Mouse (Mus musculus) spleen, adult 2 months (tissue): Measurements from ENCODE around the gene Abhd5. TPM values are rescaled to one million over a fixed set of nuclear protein-coding genes. Genes with fewer than 3 reads are reported as not detected.
"Not testable (repeated sequence)": the region's sequence is repeated elsewhere in the genome, so short reads cannot be mapped to it uniquely, and the experiment has no call there.

Experiments used
- DNase-seq, 2 experiments: peaks; one replicate each; pipeline versions ENCODE4 v3.0.0 to v3.0.0-alpha.2; 2012 to 2021; ENCODE audit warnings: low spot score in 2 of 2, low read depth in 1 of 2
- H3K27ac ChIP-seq: fragments of 200-500 bp; 2 replicates; pipeline ENCODE4 v1.5.1; 2012; ENCODE audit warnings: low read length, inconsistent platforms; ENCODE audit not compliant: insufficient read depth
- H3K27me3 ChIP-seq: fragments of 200-500 bp; 2 replicates; pipeline ENCODE4 v1.6.1; 2012; ENCODE audit warnings: mild to moderate bottlenecking, moderate library complexity, low read length, inconsistent platforms; ENCODE audit not compliant: control insufficient read depth, insufficient read depth
- H3K36me3 ChIP-seq: fragments of 200-500 bp; 2 replicates; pipeline ENCODE4 v1.6.1; 2012; ENCODE audit warnings: mild to moderate bottlenecking, low read length, inconsistent platforms; ENCODE audit not compliant: control insufficient read depth, insufficient read depth
- H3K4me1 ChIP-seq: fragments of 200-500 bp; 2 replicates; pipeline ENCODE4 v1.6.1; 2011; ENCODE audit warnings: inconsistent platforms; ENCODE audit not compliant: control insufficient read depth, insufficient read depth, insufficient read length
- H3K4me3 ChIP-seq: fragments of 200-500 bp; 2 replicates; pipeline ENCODE4 v1.5.1; 2011; ENCODE audit warnings: mild to moderate bottlenecking, inconsistent platforms; ENCODE audit not compliant: insufficient read depth, insufficient read length; ENCODE audit errors: extremely low read depth
- CTCF ChIP-seq: fragments of 200-500 bp; IDR thresholded peaks from 2 replicates; pipeline ENCODE4 v1.5.1; 2011; ENCODE audit warnings: mild to moderate bottlenecking, inconsistent platforms; ENCODE audit not compliant: insufficient read depth, insufficient read length, insufficient replicate concordance; ENCODE audit errors: extremely low read depth
- POLR2A ChIP-seq: fragments of 200-500 bp; IDR thresholded peaks from 2 replicates; pipeline ENCODE4 v1.6.1; 2011; ENCODE audit warnings: low read depth, low read length, inconsistent platforms
- WGBS: fragments of 180-500 bp; shearing (Covaris S2); methylation state at CpG from one replicate; pipeline ENCODE4 v1.1.7; 2018; 5-methylcytosine and 5-hydroxymethylcytosine counted together
- polyA plus RNA-seq: library from polyadenylated mRNA; depleted of rRNA; stranded (reverse); fragments of >200 nt; gene quantifications from 2 replicates; pipeline ENCODE4 v1.2.3, GENCODE M21; 2012

Gene Abhd5
- polyA plus RNA-seq, 1 experiment, result 5.6 TPM

- 56% methylated on average over 7 of the region's 7 CpGs for WGBS
- Histone ChIP-seq H3K27me3 (no peaks in the 10 kb centered on the region), H3K4me3 (no peak overlapping the region), H3K4me1 (no peaks in the 10 kb centered on the region; the same call in 1 of the 2 replicates), H3K27ac (no peak overlapping the region), H3K36me3 (no peaks in the 10 kb centered on the region)
- no peak for DNase-seq
- no peak for TF ChIP-seq CTCF
- no peak for TF ChIP-seq POLR2A
Measured at GRCm38 (mm10) chr9:122312296-122312990, 39.0 kb upstream of the Abhd5 start.

GRCm38 (mm10) chr9:122313128-122313527, 38.3 kb upstream of the Abhd5 start:
- DNase-seq, result not testable (repeated sequence)

GRCm38 (mm10) chr9:122314386-122314785, 37.0 kb upstream of the Abhd5 start:
- no peaks in the 10 kb centered on the region for H3K36me3 ChIP-seq
- H3K4me1 ChIP-seq, result no peaks in the 10 kb centered on the region; the same call in 1 of the 2 replicates
- H3K4me3 ChIP-seq, result no peak overlapping the region
- TF ChIP-seq CTCF (no peak), POLR2A (no peak)
- H3K27me3 ChIP-seq, result no peaks in the 10 kb centered on the region
- 92% methylated on average over 6 of the region's 6 CpGs for WGBS
- DNase-seq, result no peak
- no peak overlapping the region for H3K27ac ChIP-seq

More at GRCm38 (mm10) chr9:122313128-122313527, 38.3 kb upstream of the Abhd5 start:
- WGBS, result 71% methylated on average over 1 of the region's 1 CpGs
- H3K4me3 ChIP-seq, H3K27me3 ChIP-seq, H3K4me1 ChIP-seq, H3K36me3 ChIP-seq, H3K27ac ChIP-seq: not testable (repeated sequence)

GRCm38 (mm10) chr9:122314942-122315341, 36.5 kb upstream of the Abhd5 start:
- WGBS, result 87% methylated on average over 4 of the region's 4 CpGs
- no peak overlapping the region for H3K27ac ChIP-seq

GRCm38 (mm10) chr9:122315501-122315900, 35.9 kb upstream of the Abhd5 start:
- Histone ChIP-seq H3K4me3 (no peak overlapping the region), H3K27me3 (no peaks in the 10 kb centered on the region), H3K27ac (no peak overlapping the region), H3K36me3 (no peaks in the 10 kb centered on the region), H3K4me1 (no peaks in the 10 kb centered on the region; the same call in 1 of the 2 replicates)
- WGBS, result 90% methylated on average over 11 of the region's 11 CpGs
- TF ChIP-seq CTCF (no peak), POLR2A (no peak)
- DNase-seq, result no peak

More at GRCm38 (mm10) chr9:122314942-122315341, 36.5 kb upstream of the Abhd5 start:
- Histone ChIP-seq H3K4me3 (no peak overlapping the region), H3K27me3 (no peaks in the 10 kb centered on the region), H3K4me1 (no peaks in the 10 kb centered on the region; the same call in 1 of the 2 replicates), H3K36me3 (no peaks in the 10 kb centered on the region)
- DNase-seq, result no peak
- TF ChIP-seq CTCF (no peak), POLR2A (no peak)

- DNase-seq, result no peak
- Histone ChIP-seq H3K27me3 (no peaks in the 10 kb centered on the region), H3K4me1 (no peaks in the 10 kb centered on the region), H3K36me3 (no peaks in the 10 kb centered on the region), H3K27ac (no peak overlapping the region), H3K4me3 (no peak overlapping the region)
- 90% methylated on average over 7 of the region's 7 CpGs for WGBS
- TF ChIP-seq POLR2A (no peak), CTCF (no peak)
Measured at GRCm38 (mm10) chr9:122316562-122316961, 34.8 kb upstream of the Abhd5 start.

- WGBS, result 88% methylated on average over 4 of the region's 4 CpGs
- Histone ChIP-seq H3K4me1 (no peaks in the 10 kb centered on the region), H3K4me3 (no peak overlapping the region), H3K36me3 (no peaks in the 10 kb centered on the region), H3K27ac (no peak overlapping the region), H3K27me3 (no peaks in the 10 kb centered on the region)
- DNase-seq, result no peak
- TF ChIP-seq POLR2A (no peak), CTCF (no peak)
Measured at GRCm38 (mm10) chr9:122320626-122321025, 30.8 kb upstream of the Abhd5 start.
